Mouse (Mus musculus): ENCODE results near the gene Adra1b. TPM values are rescaled to one million over a fixed set of nuclear protein-coding genes. Genes with fewer than 3 reads are reported as not detected.
A peak's percentile ranks its signal among the peaks of the same experiment; 100 is the strongest.

The Adra1b gene
- polyA plus RNA-seq, 1 experiment from 2014 or later: 4.0 TPM

- ATAC-seq (ENCODE audit: insufficient number of reproducible peaks, insufficient read depth, low FRiP score, low read depth): no peak
- Histone ChIP-seq H3K36me3 (ENCODE audit: control insufficient read depth, insufficient read depth, low read length) (no peaks in the 10 kb centered on the region), H3K27ac (replicated peaks in 1 of 2; ENCODE audit: control insufficient read depth in 1 of 2, insufficient read depth in 1 of 2, low read depth in 2 of 2, low read length in 2 of 2) (no peak overlapping the region), H3K9me3 (ENCODE audit: control insufficient read depth, low read length) (no peaks in the 10 kb centered on the region), H3K9ac (ENCODE audit: low read length) (no peak overlapping the region), H3K4me3 (ENCODE audit: control insufficient read depth in 1 of 2, insufficient read depth in 1 of 2, low read depth in 1 of 2, low read length in 2 of 2) (no peak overlapping the region), H3K4me2 (ENCODE audit: low read length) (no peak overlapping the region), H3K27me3 (ENCODE audit: control insufficient read depth, insufficient read depth, low read length) (no peaks in the 10 kb centered on the region), H3K4me1 (ENCODE audit: control insufficient read depth in 2 of 2, insufficient read depth in 2 of 2, low read length in 2 of 2) (no peaks in the 10 kb centered on the region)
- WGBS: 64% methylated on average over 5 of the region's 5 CpGs
These were observed 88.5 kb downstream of the Adra1b start for GRCm38 (mm10) chr11:43812535-43812934.

GRCm38 (mm10) chr11:43807732-43808131 is 93.3 kb downstream of the Adra1b start:
- no peak overlapping the region for H3K4me2 ChIP-seq (ENCODE audit: low read length)
- H3K4me1 ChIP-seq (ENCODE audit: control insufficient read depth in 2 of 2, insufficient read depth in 2 of 2, low read length in 2 of 2): no peaks in the 10 kb centered on the region
- H3K9ac ChIP-seq (ENCODE audit: low read length): no peak overlapping the region
- H3K4me3 ChIP-seq (ENCODE audit: control insufficient read depth in 1 of 2, insufficient read depth in 1 of 2, low read depth in 1 of 2, low read length in 2 of 2): no peak overlapping the region
- no peaks in the 10 kb centered on the region for H3K27me3 ChIP-seq (ENCODE audit: control insufficient read depth, insufficient read depth, low read length)
- H3K27ac ChIP-seq (replicated peaks in 1 of 2; ENCODE audit: control insufficient read depth in 1 of 2, insufficient read depth in 1 of 2, low read depth in 2 of 2, low read length in 2 of 2): no peak overlapping the region
- no peak for ATAC-seq (ENCODE audit: insufficient number of reproducible peaks, insufficient read depth, low FRiP score, low read depth)
- 68% methylated on average over 5 of the region's 5 CpGs for WGBS
- no peaks in the 10 kb centered on the region for H3K36me3 ChIP-seq (ENCODE audit: control insufficient read depth, insufficient read depth, low read length)
- H3K9me3 ChIP-seq (ENCODE audit: control insufficient read depth, low read length): no peaks in the 10 kb centered on the region

- H3K4me2 ChIP-seq (ENCODE audit: low read length): no peak overlapping the region
- no peak for ATAC-seq (ENCODE audit: insufficient number of reproducible peaks, insufficient read depth, low FRiP score, low read depth)
These were observed 105.0 kb downstream of the Adra1b start for GRCm38 (mm10) chr11:43795992-43796391.

GRCm38 (mm10) chr11:43790446-43790845 is 110.6 kb downstream of the Adra1b start:
- H3K27me3 ChIP-seq (ENCODE audit: control insufficient read depth, insufficient read depth, low read length): no peaks in the 10 kb centered on the region
- H3K4me2 ChIP-seq (ENCODE audit: low read length): no peak overlapping the region
- no peaks in the 10 kb centered on the region for H3K9me3 ChIP-seq (ENCODE audit: control insufficient read depth, low read length)
- no peaks in the 10 kb centered on the region for H3K36me3 ChIP-seq (ENCODE audit: control insufficient read depth, insufficient read depth, low read length)
- no peak overlapping the region for H3K4me3 ChIP-seq (ENCODE audit: control insufficient read depth in 1 of 2, insufficient read depth in 1 of 2, low read depth in 1 of 2, low read length in 2 of 2)
- no peak overlapping the region for H3K27ac ChIP-seq (replicated peaks in 1 of 2; ENCODE audit: control insufficient read depth in 1 of 2, insufficient read depth in 1 of 2, low read depth in 2 of 2, low read length in 2 of 2)
- ATAC-seq (ENCODE audit: insufficient number of reproducible peaks, insufficient read depth, low FRiP score, low read depth): no peak
- H3K4me1 ChIP-seq (ENCODE audit: control insufficient read depth in 2 of 2, insufficient read depth in 2 of 2, low read length in 2 of 2): peaks cover 0 to 2% of the 10 kb centered on the region in 2 experiments; a peak in 1 of 4 replicates
- no peak overlapping the region for H3K9ac ChIP-seq (ENCODE audit: low read length)
- WGBS: 69% methylated on average over 6 of the region's 6 CpGs

More at GRCm38 (mm10) chr11:43795992-43796391, 105.0 kb downstream of the Adra1b start:
- Histone ChIP-seq H3K27me3 (ENCODE audit: control insufficient read depth, insufficient read depth, low read length) (no peaks in the 10 kb centered on the region), H3K9me3 (ENCODE audit: control insufficient read depth, low read length) (no peaks in the 10 kb centered on the region), H3K4me1 (ENCODE audit: control insufficient read depth in 2 of 2, insufficient read depth in 2 of 2, low read length in 2 of 2) (no peaks in the 10 kb centered on the region), H3K4me3 (ENCODE audit: control insufficient read depth in 1 of 2, insufficient read depth in 1 of 2, low read depth in 1 of 2, low read length in 2 of 2) (no peak overlapping the region), H3K36me3 (ENCODE audit: control insufficient read depth, insufficient read depth, low read length) (no peaks in the 10 kb centered on the region), H3K27ac (replicated peaks in 1 of 2; ENCODE audit: control insufficient read depth in 1 of 2, insufficient read depth in 1 of 2, low read depth in 2 of 2, low read length in 2 of 2) (no peak overlapping the region), H3K9ac (ENCODE audit: low read length) (no peak overlapping the region)
- 69% methylated on average over 8 of the region's 8 CpGs for WGBS

- 6% methylated on average over 2 of the region's 2 CpGs for WGBS
These were observed 117.2 kb downstream of the Adra1b start for GRCm38 (mm10) chr11:43783772-43784171.

GRCm38 (mm10) chr11:43783106-43783505 is 117.9 kb downstream of the Adra1b start:
- ATAC-seq (ENCODE audit: insufficient number of reproducible peaks, insufficient read depth, low FRiP score, low read depth): no peak
- Histone ChIP-seq H3K4me3 (ENCODE audit: control insufficient read depth in 1 of 2, insufficient read depth in 1 of 2, low read depth in 1 of 2, low read length in 2 of 2) (no peak overlapping the region), H3K36me3 (ENCODE audit: control insufficient read depth, insufficient read depth, low read length) (no peaks in the 10 kb centered on the region), H3K9me3 (ENCODE audit: control insufficient read depth, low read length) (no peaks in the 10 kb centered on the region), H3K27ac (replicated peaks in 1 of 2; ENCODE audit: control insufficient read depth in 1 of 2, insufficient read depth in 1 of 2, low read depth in 2 of 2, low read length in 2 of 2) (no peak overlapping the region), H3K4me1 (ENCODE audit: control insufficient read depth in 2 of 2, insufficient read depth in 2 of 2, low read length in 2 of 2) (peaks cover 3 to 5% of the 10 kb centered on the region in 2 experiments; a peak in 2 of 4 replicates), H3K9ac (ENCODE audit: low read length) (no peak overlapping the region), H3K27me3 (ENCODE audit: control insufficient read depth, insufficient read depth, low read length) (no peaks in the 10 kb centered on the region), H3K4me2 (ENCODE audit: low read length) (no peak overlapping the region)
- WGBS: 71% methylated on average over 5 of the region's 5 CpGs

More at GRCm38 (mm10) chr11:43783772-43784171, 117.2 kb downstream of the Adra1b start:
- Histone ChIP-seq H3K4me1 (ENCODE audit: control insufficient read depth in 2 of 2, insufficient read depth in 2 of 2, low read length in 2 of 2) (peaks cover 3 to 5% of the 10 kb centered on the region in 2 experiments; a peak in 2 of 4 replicates), H3K9me3 (ENCODE audit: control insufficient read depth, low read length) (no peaks in the 10 kb centered on the region), H3K4me3 (ENCODE audit: control insufficient read depth in 1 of 2, insufficient read depth in 1 of 2, low read depth in 1 of 2, low read length in 2 of 2) (no peak overlapping the region), H3K4me2 (ENCODE audit: low read length) (no peak overlapping the region), H3K27ac (replicated peaks in 1 of 2; ENCODE audit: control insufficient read depth in 1 of 2, insufficient read depth in 1 of 2, low read depth in 2 of 2, low read length in 2 of 2) (no peak overlapping the region), H3K36me3 (ENCODE audit: control insufficient read depth, insufficient read depth, low read length) (no peaks in the 10 kb centered on the region), H3K27me3 (ENCODE audit: control insufficient read depth, insufficient read depth, low read length) (no peaks in the 10 kb centered on the region), H3K9ac (ENCODE audit: low read length) (no peak overlapping the region)
- no peak; the same call in 1 of the 2 replicates for ATAC-seq (ENCODE audit: insufficient number of reproducible peaks, insufficient read depth, low FRiP score, low read depth)

GRCm38 (mm10) chr11:43779551-43779950 is 121.5 kb downstream of the Adra1b start:
- Histone ChIP-seq H3K27me3 (ENCODE audit: control insufficient read depth, insufficient read depth, low read length) (peaks cover 17% of the 10 kb centered on the region), H3K4me3 (ENCODE audit: control insufficient read depth in 1 of 2, insufficient read depth in 1 of 2, low read depth in 1 of 2, low read length in 2 of 2) (no peak overlapping the region), H3K4me1 (ENCODE audit: control insufficient read depth in 2 of 2, insufficient read depth in 2 of 2, low read length in 2 of 2) (peaks cover 3 to 10% of the 10 kb centered on the region in 2 experiments; a peak in 2 of 4 replicates), H3K4me2 (ENCODE audit: low read length) (no peak overlapping the region), H3K27ac (replicated peaks in 1 of 2; ENCODE audit: control insufficient read depth in 1 of 2, insufficient read depth in 1 of 2, low read depth in 2 of 2, low read length in 2 of 2) (no peak overlapping the region), H3K36me3 (ENCODE audit: control insufficient read depth, insufficient read depth, low read length) (no peaks in the 10 kb centered on the region), H3K9me3 (ENCODE audit: control insufficient read depth, low read length) (no peaks in the 10 kb centered on the region), H3K9ac (ENCODE audit: low read length) (no peak overlapping the region)
- WGBS: 57% methylated on average over 5 of the region's 5 CpGs
- no peak for ATAC-seq (ENCODE audit: insufficient number of reproducible peaks, insufficient read depth, low FRiP score, low read depth)

- H3K27ac ChIP-seq (replicated peaks in 1 of 2; ENCODE audit: control insufficient read depth in 1 of 2, insufficient read depth in 1 of 2, low read depth in 2 of 2, low read length in 2 of 2): no peak overlapping the region
- peak overlapping the region; percentile 86 for H3K4me2 ChIP-seq (ENCODE audit: low read length)
- H3K27me3 ChIP-seq (ENCODE audit: control insufficient read depth, insufficient read depth, low read length): peaks cover 17% of the 10 kb centered on the region
- no peaks in the 10 kb centered on the region for H3K36me3 ChIP-seq (ENCODE audit: control insufficient read depth, insufficient read depth, low read length)
- peaks cover 2 to 5% of the 10 kb centered on the region in 2 experiments; a peak in 3 of 4 replicates for H3K4me1 ChIP-seq (ENCODE audit: control insufficient read depth in 2 of 2, insufficient read depth in 2 of 2, low read length in 2 of 2)
- H3K9ac ChIP-seq (ENCODE audit: low read length): peak overlapping the region; percentile 68
- peak overlapping the region; percentile 51 to 54 for H3K4me3 ChIP-seq (ENCODE audit: control insufficient read depth in 1 of 2, insufficient read depth in 1 of 2, low read depth in 1 of 2, low read length in 2 of 2)
- no peak for ATAC-seq (ENCODE audit: insufficient number of reproducible peaks, insufficient read depth, low FRiP score, low read depth)
- WGBS: 18% methylated on average over 8 of the region's 8 CpGs
- no peaks in the 10 kb centered on the region for H3K9me3 ChIP-seq (ENCODE audit: control insufficient read depth, low read length)
These were observed 124.7 kb downstream of the Adra1b start for GRCm38 (mm10) chr11:43776324-43776694.

All from heart, embryonic 14.5 days (tissue).